Mouse (Mus musculus) liver, postnatal 0 days (tissue): ENCODE results near the gene Anks1b. TPM values are rescaled to one million over a fixed set of nuclear protein-coding genes. Genes with fewer than 3 reads are reported as not detected.
A peak's percentile ranks its signal among the peaks of the same experiment; 100 is the strongest.

Experiments used
- ATAC-seq: fragments of 200-750 bp; cut with Nextera tagmentation; 2 replicates; pipeline ENCODE4 v1.8.0; 2017; ENCODE audit warnings: mild to moderate bottlenecking, moderate library complexity
- DNase-seq: peaks from one replicate; pipeline ENCODE4 v3.0.0-alpha.2; 2016
- H3K27ac ChIP-seq: fragments of 300-500 bp; sonication (generic); 2 replicates; pipeline ENCODE4 v1.5.1; 2014; ENCODE audit warnings: antibody characterized with exemption, moderate library complexity, mild to moderate bottlenecking, low read depth
- H3K27me3 ChIP-seq: fragments of 300-500 bp; sonication (generic); 2 replicates; pipeline ENCODE4 v1.6.1; 2014; ENCODE audit warnings: low read length, control low read depth, mixed read lengths; ENCODE audit not compliant: insufficient read depth
- H3K36me3 ChIP-seq: fragments of 300-500 bp; sonication (generic); replicated peaks from 2 replicates; pipeline ENCODE4 v1.6.1; 2014; ENCODE audit warnings: mild to moderate bottlenecking, control low read depth, low read length, moderate library complexity, mixed read lengths; ENCODE audit not compliant: insufficient read depth
- H3K4me1 ChIP-seq: fragments of 300-500 bp; sonication (generic); 2 replicates; pipeline ENCODE4 v1.6.1; 2014; ENCODE audit warnings: antibody characterized with exemption, mild to moderate bottlenecking, control low read depth; ENCODE audit not compliant: insufficient read depth
- H3K4me2 ChIP-seq: fragments of 300-500 bp; sonication (generic); 2 replicates; pipeline ENCODE4 v1.6.1; 2014; ENCODE audit warnings: low read depth, mild to moderate bottlenecking, low read length, moderate library complexity, mixed read lengths
- H3K4me3 ChIP-seq: fragments of 300-500 bp; sonication (generic); 2 replicates; pipeline ENCODE4 v1.5.1; 2014; ENCODE audit warnings: low read depth, low read length
- H3K9ac ChIP-seq: fragments of 300-500 bp; sonication (generic); replicated peaks from 2 replicates; pipeline ENCODE4 v1.6.1; 2014; ENCODE audit warnings: mild to moderate bottlenecking, moderate library complexity
- H3K9me3 ChIP-seq: fragments of 300-500 bp; sonication (generic); 2 replicates; pipeline ENCODE4 v1.6.1; 2016; ENCODE audit warnings: mild to moderate bottlenecking, control low read depth, low read length, mixed read lengths
- CTCF ChIP-seq: sonication (generic); IDR thresholded peaks from 2 replicates; pipeline ENCODE4 v1.5.1; 2016; ENCODE audit warnings: antibody characterized with exemption, low read depth
- EP300 ChIP-seq: IDR thresholded peaks from 2 replicates; pipeline ENCODE4 v1.6.1; 2016; ENCODE audit warnings: antibody characterized with exemption, low read depth, mild to moderate bottlenecking
- WGBS: fragments of 180-500 bp; shearing (Covaris S2); extraction: QIAGEN DNeasy Blood & Tissue Kit; methylation state at CpG from one replicate; pipeline ENCODE4 v1.1.7; 2014; ENCODE audit not compliant: insufficient replicate concordance; 5-methylcytosine and 5-hydroxymethylcytosine counted together
- polyA plus RNA-seq: library from polyadenylated mRNA; unstranded; fragments of >200 nt; fragmentation: Nextera tagmentation; extraction: Ambion mirVana; gene quantifications from 2 replicates; pipeline ENCODE4 v1.2.1, GENCODE M21; 2015

Gene Anks1b
- polyA plus RNA-seq, 1 experiment from 2014 or later: not detected

- no peak for ATAC-seq
- Histone ChIP-seq H3K27ac (no peak overlapping the region), H3K4me1 (0 out of 2 replicates have a peak, but pooled peaks cover 2% of the 10 kb centered on the region), H3K4me2 (peak overlapping the region; percentile 71), H3K36me3 (no peaks in the 10 kb centered on the region), H3K9me3 (no peaks in the 10 kb centered on the region), H3K27me3 (peaks cover 29% of the 10 kb centered on the region), H3K4me3 (peak overlapping the region; percentile 33), H3K9ac (no peak overlapping the region)
- WGBS: 22% methylated on average over 8 of the region's 8 CpGs
- TF ChIP-seq EP300: no peak
- no peak for TF ChIP-seq CTCF
- no peak for DNase-seq
These were observed 727 bp downstream of the Anks1b start for GRCm38 (mm10) chr10:89874036-89874435.

GRCm38 (mm10) chr10:89883561-89883960 is 10.3 kb downstream of the Anks1b start:
- Histone ChIP-seq H3K4me2 (no peak overlapping the region), H3K9ac (no peak overlapping the region), H3K4me1 (no peaks in the 10 kb centered on the region), H3K4me3 (no peak overlapping the region), H3K27ac (no peak overlapping the region), H3K27me3 (no peaks in the 10 kb centered on the region), H3K9me3 (no peaks in the 10 kb centered on the region), H3K36me3 (no peaks in the 10 kb centered on the region)
- WGBS: 73% methylated on average over 8 of the region's 8 CpGs
- ATAC-seq: no peak
- TF ChIP-seq EP300 (no peak), CTCF (no peak)
- no peak for DNase-seq

DNA sequence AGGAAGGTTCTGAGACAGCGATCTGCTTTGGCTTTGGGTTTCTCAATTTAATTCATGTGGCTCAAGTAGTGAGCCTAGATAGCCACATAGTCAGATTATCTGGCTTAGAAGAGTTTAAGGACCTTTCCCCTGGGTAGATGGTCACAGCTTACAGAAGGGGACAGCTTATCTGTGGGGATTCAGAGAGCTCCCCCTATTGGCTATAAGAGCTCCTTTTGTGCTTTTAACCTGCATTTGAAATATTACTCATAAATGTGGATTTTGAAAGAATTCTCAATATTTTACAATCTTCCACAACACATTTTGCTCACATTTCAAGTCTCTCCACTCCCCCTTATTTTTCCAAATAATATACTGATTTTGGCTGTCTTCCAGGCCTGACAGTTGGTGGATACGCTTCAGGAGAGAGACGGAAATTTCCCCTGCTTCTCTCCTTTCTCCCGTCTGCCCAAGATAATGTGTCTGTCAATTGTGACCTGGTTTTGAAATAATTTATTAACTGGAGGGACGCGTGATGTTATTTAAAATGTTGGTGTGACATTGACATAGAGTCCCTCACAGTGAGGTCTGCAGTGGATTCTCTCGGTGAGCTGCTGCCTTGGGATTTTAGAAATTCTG is 29.5 kb downstream of the Anks1b start:
- Histone ChIP-seq H3K4me1 (no peaks in the 10 kb centered on the region), H3K9ac (no peak overlapping the region), H3K4me3 (no peak overlapping the region), H3K27me3 (no peaks in the 10 kb centered on the region), H3K9me3 (no peaks in the 10 kb centered on the region), H3K36me3 (no peaks in the 10 kb centered on the region), H3K27ac (no peak overlapping the region), H3K4me2 (no peak overlapping the region)
- TF ChIP-seq EP300 (no peak), CTCF (peak; percentile 8; the same call in 1 of the 2 replicates)
- no peak for ATAC-seq
- no peak for DNase-seq
- WGBS: 77% methylated on average over 7 of the region's 7 CpGs

DNA sequence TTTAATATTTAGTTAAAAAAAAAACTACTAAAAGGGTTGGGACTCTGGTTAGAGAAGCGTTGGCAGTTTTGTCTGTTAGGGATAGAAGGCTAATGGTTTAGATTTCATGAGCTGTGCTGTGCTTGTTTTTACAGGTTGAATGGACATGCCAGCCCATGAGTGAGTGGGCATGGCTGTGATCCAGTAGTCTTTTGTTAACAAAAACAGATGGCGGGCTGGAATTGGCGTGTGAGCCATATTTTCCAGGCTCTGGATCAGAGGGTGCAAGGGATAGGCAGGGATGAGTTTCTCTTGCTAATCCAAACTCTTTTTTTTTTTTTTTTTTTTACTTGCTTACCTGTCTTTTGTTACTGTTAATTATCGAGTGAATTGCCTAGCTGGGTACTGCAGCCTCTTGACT is 38.6 kb downstream of the Anks1b start:
- Histone ChIP-seq H3K9ac (no peak overlapping the region), H3K9me3 (no peaks in the 10 kb centered on the region), H3K4me1 (no peaks in the 10 kb centered on the region), H3K27me3 (no peaks in the 10 kb centered on the region), H3K36me3 (no peaks in the 10 kb centered on the region), H3K4me2 (no peak overlapping the region), H3K27ac (no peak overlapping the region), H3K4me3 (no peak overlapping the region)
- ATAC-seq: no peak
- TF ChIP-seq EP300: no peak
- WGBS: 75% methylated on average over 4 of the region's 4 CpGs
- DNase-seq: no peak

DNA sequence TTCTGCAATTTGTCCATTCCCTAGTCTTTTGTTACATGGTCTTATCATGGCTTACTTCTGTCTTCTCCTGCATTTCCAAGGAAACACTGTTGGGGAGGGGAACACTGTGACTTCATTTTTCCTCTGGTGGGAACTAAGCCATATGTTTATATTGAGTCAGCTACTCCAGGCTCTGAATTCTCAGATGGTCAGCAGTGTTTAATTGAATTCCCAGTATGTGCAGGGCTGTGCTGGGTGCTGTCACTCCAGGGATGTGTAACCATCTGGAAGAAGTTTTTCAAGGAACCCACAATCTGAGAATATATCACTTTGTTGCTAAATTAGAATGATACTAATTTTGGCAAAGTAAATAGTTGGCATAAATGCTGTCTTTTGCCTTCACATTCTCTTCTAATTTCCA is 39.9 kb downstream of the Anks1b start:
- H3K4me2 ChIP-seq: no peak overlapping the region
- H3K4me1 ChIP-seq: no peaks in the 10 kb centered on the region
- no peaks in the 10 kb centered on the region for H3K27me3 ChIP-seq
- ATAC-seq: no peak
- TF ChIP-seq EP300 (no peak), CTCF (no peak)
- no peak overlapping the region for H3K27ac ChIP-seq
- DNase-seq: no peak
- no peak overlapping the region for H3K9ac ChIP-seq
- no peaks in the 10 kb centered on the region for H3K9me3 ChIP-seq
- H3K36me3 ChIP-seq: no peaks in the 10 kb centered on the region
- H3K4me3 ChIP-seq: no peak overlapping the region

DNA sequence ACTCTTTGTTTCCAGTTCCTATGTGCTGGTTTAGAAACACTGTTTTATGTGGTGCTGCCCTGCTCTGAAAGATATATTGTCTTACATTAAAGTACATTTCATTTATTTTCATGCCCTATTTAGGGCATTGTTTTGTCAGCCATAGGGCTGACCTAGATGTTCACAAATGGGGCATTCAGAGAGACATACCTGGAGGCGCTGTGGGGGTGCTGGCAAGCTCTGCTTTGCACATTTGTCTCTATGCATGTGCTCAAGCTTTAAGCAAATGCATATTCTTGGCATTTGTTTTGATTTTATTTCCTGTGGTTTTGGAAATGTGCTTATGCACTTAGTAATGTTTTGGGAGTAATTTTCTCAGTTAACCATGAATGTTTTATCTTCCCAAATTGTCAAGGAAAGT is 43.8 kb downstream of the Anks1b start:
- H3K27ac ChIP-seq: no peak overlapping the region
- no peak overlapping the region for H3K4me2 ChIP-seq
- no peak overlapping the region for H3K4me3 ChIP-seq
- TF ChIP-seq CTCF (no peak), EP300 (no peak)
- no peak for DNase-seq
- no peak overlapping the region for H3K9ac ChIP-seq
- no peak for ATAC-seq
- H3K4me1 ChIP-seq: no peaks in the 10 kb centered on the region
- no peaks in the 10 kb centered on the region for H3K27me3 ChIP-seq
- no peaks in the 10 kb centered on the region for H3K36me3 ChIP-seq
- 59% methylated on average over 1 of the region's 1 CpGs for WGBS
- no peaks in the 10 kb centered on the region for H3K9me3 ChIP-seq

DNA sequence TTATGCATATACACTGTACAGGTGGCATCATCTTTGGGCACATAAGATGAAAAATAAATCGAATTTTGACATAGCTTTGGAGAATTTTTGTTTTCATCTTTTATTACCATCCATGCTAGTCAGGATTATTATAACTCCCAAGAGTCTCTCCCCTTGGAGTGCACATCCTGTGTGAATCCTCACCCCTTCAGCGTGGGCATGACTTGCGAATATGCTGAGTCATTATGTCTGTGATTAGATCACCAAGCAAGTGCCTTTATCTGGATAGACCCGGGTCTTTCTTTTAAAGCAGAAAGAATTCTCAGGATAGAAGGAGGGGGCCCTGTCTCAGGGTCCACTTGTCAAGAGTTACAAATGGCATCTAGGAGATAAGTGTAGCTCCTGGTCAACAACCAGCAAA is 48.7 kb downstream of the Anks1b start:
- H3K4me1 ChIP-seq: no peaks in the 10 kb centered on the region
- DNase-seq: no peak
- H3K9me3 ChIP-seq: no peaks in the 10 kb centered on the region; the same call in 1 of the 2 replicates
- TF ChIP-seq EP300: no peak
- no peak for TF ChIP-seq CTCF
- H3K4me3 ChIP-seq: no peak overlapping the region
- no peak overlapping the region for H3K4me2 ChIP-seq
- no peaks in the 10 kb centered on the region for H3K36me3 ChIP-seq
- 60% methylated on average over 4 of the region's 4 CpGs for WGBS
- ATAC-seq: no peak
- H3K27me3 ChIP-seq: no peaks in the 10 kb centered on the region
- H3K27ac ChIP-seq: no peak overlapping the region
- H3K9ac ChIP-seq: no peak overlapping the region
